Mouse (Mus musculus): ENCODE measurements around the gene Sox10. TPM values are rescaled to one million over a fixed set of nuclear protein-coding genes. Genes with fewer than 3 reads are reported as not detected.

The Sox10 gene
- polyA plus RNA-seq, 1 experiment: 0.43 TPM

GRCm38 (mm10) chr15:79176905-79177304 lies 11.9 kb upstream of the Sox10 start:
- H3K27ac ChIP-seq (ENCODE audit: insufficient read depth, low read length): no peak overlapping the region

GRCm38 (mm10) chr15:79166712-79167111 lies 1.7 kb upstream of the Sox10 start:
- no peaks in the 10 kb centered on the region for H3K36me3 ChIP-seq (ENCODE audit: control insufficient read depth, insufficient read depth, low read length, poor library complexity, severe bottlenecking)
- no peaks in the 10 kb centered on the region for H3K9me3 ChIP-seq (replicated peaks; ENCODE audit: control insufficient read depth, insufficient read depth, low read length, poor library complexity, severe bottlenecking)
- no peak overlapping the region for H3K4me3 ChIP-seq (ENCODE audit: low read depth, low read length)
- no peaks in the 10 kb centered on the region for H3K4me1 ChIP-seq (ENCODE audit: control insufficient read depth, insufficient read depth, low read length)
- H3K27me3 ChIP-seq (ENCODE audit: control insufficient read depth, insufficient read depth, low read length, poor library complexity, severe bottlenecking): no peaks in the 10 kb centered on the region
- TF ChIP-seq POLR2A (IDR thresholded peaks at IDR 0.05; ENCODE audit: insufficient read depth, low read length) (no peak), EP300 (IDR thresholded peaks at IDR 0.05; ENCODE audit: insufficient read depth, low read depth, low read length) (no peak), CTCF (IDR thresholded peaks at IDR 0.05; ENCODE audit: low read depth, low read length) (no peak)
- H3K9ac ChIP-seq (ENCODE audit: low read depth, poor library complexity, severe bottlenecking): no peak overlapping the region
- H3K27ac ChIP-seq (ENCODE audit: insufficient read depth, low read length): no peak overlapping the region

More at GRCm38 (mm10) chr15:79176905-79177304, 11.9 kb upstream of the Sox10 start:
- H3K27me3 ChIP-seq (ENCODE audit: control insufficient read depth, insufficient read depth, low read length, poor library complexity, severe bottlenecking): no peaks in the 10 kb centered on the region
- no peaks in the 10 kb centered on the region for H3K9me3 ChIP-seq (replicated peaks; ENCODE audit: control insufficient read depth, insufficient read depth, low read length, poor library complexity, severe bottlenecking)
- H3K36me3 ChIP-seq (ENCODE audit: control insufficient read depth, insufficient read depth, low read length, poor library complexity, severe bottlenecking): no peaks in the 10 kb centered on the region
- no peak overlapping the region for H3K9ac ChIP-seq (ENCODE audit: low read depth, poor library complexity, severe bottlenecking)
- no peak for TF ChIP-seq POLR2A (IDR thresholded peaks at IDR 0.05; ENCODE audit: insufficient read depth, low read length)
- TF ChIP-seq CTCF (IDR thresholded peaks at IDR 0.05; ENCODE audit: low read depth, low read length): no peak
- no peak for TF ChIP-seq EP300 (IDR thresholded peaks at IDR 0.05; ENCODE audit: insufficient read depth, low read depth, low read length)
- H3K4me3 ChIP-seq (ENCODE audit: low read depth, low read length): no peak overlapping the region
- H3K4me1 ChIP-seq (ENCODE audit: control insufficient read depth, insufficient read depth, low read length): no peaks in the 10 kb centered on the region

GRCm38 (mm10) chr15:79164251-79164650 lies 789 bp downstream of the Sox10 start:
- Histone ChIP-seq H3K4me1 (ENCODE audit: control insufficient read depth, insufficient read depth, low read length) (no peaks in the 10 kb centered on the region), H3K27me3 (ENCODE audit: control insufficient read depth, insufficient read depth, low read length, poor library complexity, severe bottlenecking) (no peaks in the 10 kb centered on the region), H3K4me3 (ENCODE audit: low read depth, low read length) (peak overlapping the region; percentile 2), H3K9ac (ENCODE audit: low read depth, poor library complexity, severe bottlenecking) (peak overlapping the region; percentile 26; the same call in 1 of the 2 replicates), H3K36me3 (ENCODE audit: control insufficient read depth, insufficient read depth, low read length, poor library complexity, severe bottlenecking) (no peaks in the 10 kb centered on the region), H3K9me3 (replicated peaks; ENCODE audit: control insufficient read depth, insufficient read depth, low read length, poor library complexity, severe bottlenecking) (no peaks in the 10 kb centered on the region), H3K27ac (ENCODE audit: insufficient read depth, low read length) (no peak overlapping the region)
- no peak for TF ChIP-seq POLR2A (IDR thresholded peaks at IDR 0.05; ENCODE audit: insufficient read depth, low read length)
- TF ChIP-seq EP300 (IDR thresholded peaks at IDR 0.05; ENCODE audit: insufficient read depth, low read depth, low read length): no peak
- no peak for TF ChIP-seq CTCF (IDR thresholded peaks at IDR 0.05; ENCODE audit: low read depth, low read length)

GRCm38 (mm10) chr15:79162822-79163221 lies 2.2 kb downstream of the Sox10 start:
- no peak overlapping the region for H3K4me3 ChIP-seq (ENCODE audit: low read depth, low read length)

GRCm38 (mm10) chr15:79162301-79162700 lies 2.7 kb downstream of the Sox10 start:
- TF ChIP-seq EP300 (IDR thresholded peaks at IDR 0.05; ENCODE audit: insufficient read depth, low read depth, low read length) (no peak), POLR2A (IDR thresholded peaks at IDR 0.05; ENCODE audit: insufficient read depth, low read length) (no peak), CTCF (IDR thresholded peaks at IDR 0.05; ENCODE audit: low read depth, low read length) (no peak)
- Histone ChIP-seq H3K27me3 (ENCODE audit: control insufficient read depth, insufficient read depth, low read length, poor library complexity, severe bottlenecking) (no peaks in the 10 kb centered on the region), H3K4me3 (ENCODE audit: low read depth, low read length) (no peak overlapping the region)

More at GRCm38 (mm10) chr15:79162822-79163221, 2.2 kb downstream of the Sox10 start:
- Histone ChIP-seq H3K27ac (ENCODE audit: insufficient read depth, low read length) (no peak overlapping the region), H3K4me1 (ENCODE audit: control insufficient read depth, insufficient read depth, low read length) (no peaks in the 10 kb centered on the region), H3K9me3 (replicated peaks; ENCODE audit: control insufficient read depth, insufficient read depth, low read length, poor library complexity, severe bottlenecking) (no peaks in the 10 kb centered on the region), H3K9ac (ENCODE audit: low read depth, poor library complexity, severe bottlenecking) (no peak overlapping the region), H3K36me3 (ENCODE audit: control insufficient read depth, insufficient read depth, low read length, poor library complexity, severe bottlenecking) (no peaks in the 10 kb centered on the region), H3K27me3 (ENCODE audit: control insufficient read depth, insufficient read depth, low read length, poor library complexity, severe bottlenecking) (no peaks in the 10 kb centered on the region)
- TF ChIP-seq CTCF (IDR thresholded peaks at IDR 0.05; ENCODE audit: low read depth, low read length): peak; percentile 61
- no peak for TF ChIP-seq EP300 (IDR thresholded peaks at IDR 0.05; ENCODE audit: insufficient read depth, low read depth, low read length)

GRCm38 (mm10) chr15:79155572-79155971 lies 9.5 kb downstream of the Sox10 start:
- no peak overlapping the region for H3K27ac ChIP-seq (ENCODE audit: insufficient read depth, low read length)
- no peaks in the 10 kb centered on the region for H3K27me3 ChIP-seq (ENCODE audit: control insufficient read depth, insufficient read depth, low read length, poor library complexity, severe bottlenecking)
- peaks cover 11% of the 10 kb centered on the region for H3K36me3 ChIP-seq (ENCODE audit: control insufficient read depth, insufficient read depth, low read length, poor library complexity, severe bottlenecking)
- H3K4me1 ChIP-seq (ENCODE audit: control insufficient read depth, insufficient read depth, low read length): no peaks in the 10 kb centered on the region
- no peak overlapping the region for H3K4me3 ChIP-seq (ENCODE audit: low read depth, low read length)
- H3K9ac ChIP-seq (ENCODE audit: low read depth, poor library complexity, severe bottlenecking): no peak overlapping the region
- no peaks in the 10 kb centered on the region for H3K9me3 ChIP-seq (replicated peaks; ENCODE audit: control insufficient read depth, insufficient read depth, low read length, poor library complexity, severe bottlenecking)
- TF ChIP-seq EP300 (IDR thresholded peaks at IDR 0.05; ENCODE audit: insufficient read depth, low read depth, low read length) (no peak), CTCF (IDR thresholded peaks at IDR 0.05; ENCODE audit: low read depth, low read length) (no peak), POLR2A (IDR thresholded peaks at IDR 0.05; ENCODE audit: insufficient read depth, low read length) (no peak)

More at GRCm38 (mm10) chr15:79162301-79162700, 2.7 kb downstream of the Sox10 start:
- H3K9me3 ChIP-seq (replicated peaks; ENCODE audit: control insufficient read depth, insufficient read depth, low read length, poor library complexity, severe bottlenecking): no peaks in the 10 kb centered on the region
- no peaks in the 10 kb centered on the region for H3K4me1 ChIP-seq (ENCODE audit: control insufficient read depth, insufficient read depth, low read length)
- no peak overlapping the region for H3K27ac ChIP-seq (ENCODE audit: insufficient read depth, low read length)
- H3K9ac ChIP-seq (ENCODE audit: low read depth, poor library complexity, severe bottlenecking): no peak overlapping the region
- H3K36me3 ChIP-seq (ENCODE audit: control insufficient read depth, insufficient read depth, low read length, poor library complexity, severe bottlenecking): no peaks in the 10 kb centered on the region
